Mouse (Mus musculus): ENCODE measurements around the gene Srp72. TPM values are rescaled to one million over a fixed set of nuclear protein-coding genes. Genes with fewer than 3 reads are reported as not detected.
"Not testable (repeated sequence)": the region's sequence is repeated elsewhere in the genome, so short reads cannot be mapped to it uniquely, and the experiment has no call there.

Gene Srp72
- polyA plus RNA-seq, 1 experiment = 55.9 TPM

GRCm38 (mm10) chr5:76993174-76993814 is 18.8 kb downstream of the Srp72 start:
- Histone ChIP-seq H3K4me1 (ENCODE audit: control insufficient read depth, insufficient read depth, insufficient read length, low read length) (no peaks in the 10 kb centered on the region), H3K4me3 (ENCODE audit: insufficient read depth, low read depth, low read length) (no peak overlapping the region), H3K27ac (replicated peaks; ENCODE audit: low read depth, low read length) (no peak overlapping the region)

- Histone ChIP-seq H3K27ac (replicated peaks; ENCODE audit: low read depth, low read length) (no peak overlapping the region), H3K4me1 (ENCODE audit: control insufficient read depth, insufficient read depth, insufficient read length, low read length) (no peaks in the 10 kb centered on the region), H3K4me3 (ENCODE audit: insufficient read depth, low read depth, low read length) (no peak overlapping the region)
These were observed 23.9 kb downstream of the Srp72 start for GRCm38 (mm10) chr5:76998416-76998815.

GRCm38 (mm10) chr5:77001192-77001591 is 26.7 kb downstream of the Srp72 start:
- H3K4me1 ChIP-seq (ENCODE audit: control insufficient read depth, insufficient read depth, insufficient read length, low read length) = no peaks in the 10 kb centered on the region
- H3K4me3 ChIP-seq (ENCODE audit: insufficient read depth, low read depth, low read length) = no peak overlapping the region
- no peak overlapping the region for H3K27ac ChIP-seq (replicated peaks; ENCODE audit: low read depth, low read length)

- H3K4me3 ChIP-seq (ENCODE audit: insufficient read depth, low read depth, low read length) = no peak within 1 kb of the TSS
- H3K27ac ChIP-seq (replicated peaks; ENCODE audit: low read depth, low read length) = no peak within 1 kb of the TSS
- no peaks in the 10 kb centered on the region for H3K4me1 ChIP-seq (ENCODE audit: control insufficient read depth, insufficient read depth, insufficient read length, low read length)
These were observed 29.8 kb downstream of the Srp72 start, which contains the start of gene Arl9 for GRCm38 (mm10) chr5:77004051-77004821. TSS of gene Arl9 (plus strand) at chr5:77004055.

GRCm38 (mm10) chr5:77010352-77010751 is 35.9 kb downstream of the Srp72 start:
- no peak overlapping the region for H3K4me3 ChIP-seq (ENCODE audit: insufficient read depth, low read depth, low read length)
- H3K4me1 ChIP-seq (ENCODE audit: control insufficient read depth, insufficient read depth, insufficient read length, low read length) = no peaks in the 10 kb centered on the region
- no peak overlapping the region for H3K27ac ChIP-seq (replicated peaks; ENCODE audit: low read depth, low read length)

- H3K27ac ChIP-seq (replicated peaks; ENCODE audit: low read depth, low read length) = no peak overlapping the region
- no peak overlapping the region for H3K4me3 ChIP-seq (ENCODE audit: insufficient read depth, low read depth, low read length)
- H3K4me1 ChIP-seq (ENCODE audit: control insufficient read depth, insufficient read depth, insufficient read length, low read length) = no peaks in the 10 kb centered on the region
These were observed 36.6 kb downstream of the Srp72 start for GRCm38 (mm10) chr5:77011082-77011481.

GRCm38 (mm10) chr5:77013171-77013570 is 38.7 kb downstream of the Srp72 start:
- Histone ChIP-seq H3K4me1 (ENCODE audit: control insufficient read depth, insufficient read depth, insufficient read length, low read length) (no peaks in the 10 kb centered on the region), H3K27ac (replicated peaks; ENCODE audit: low read depth, low read length) (no peak overlapping the region)

GRCm38 (mm10) chr5:77015544-77016482 is 41.3 kb downstream of the Srp72 start, which contains the start of gene Thegl:
TSS of gene Thegl (plus strand) at chr5:77016023.
- Histone ChIP-seq H3K27ac (replicated peaks; ENCODE audit: low read depth, low read length) (no peak within 1 kb of the TSS), H3K4me1 (ENCODE audit: control insufficient read depth, insufficient read depth, insufficient read length, low read length) (no peaks in the 10 kb centered on the region), H3K4me3 (ENCODE audit: insufficient read depth, low read depth, low read length) (peak within 1 kb of the TSS; percentile 48)

More at GRCm38 (mm10) chr5:77013171-77013570, 38.7 kb downstream of the Srp72 start:
- no peak overlapping the region for H3K4me3 ChIP-seq (ENCODE audit: insufficient read depth, low read depth, low read length)

GRCm38 (mm10) chr5:77028034-77028433 is 53.6 kb downstream of the Srp72 start:
- no peaks in the 10 kb centered on the region for H3K4me1 ChIP-seq (ENCODE audit: control insufficient read depth, insufficient read depth, insufficient read length, low read length)
- H3K27ac ChIP-seq (replicated peaks; ENCODE audit: low read depth, low read length) = no peak overlapping the region
- H3K4me3 ChIP-seq (ENCODE audit: insufficient read depth, low read depth, low read length) = no peak overlapping the region

GRCm38 (mm10) chr5:77029735-77030134 is 55.3 kb downstream of the Srp72 start:
- H3K27ac ChIP-seq (replicated peaks; ENCODE audit: low read depth, low read length) = no peak overlapping the region
- H3K4me3 ChIP-seq (ENCODE audit: insufficient read depth, low read depth, low read length) = no peak overlapping the region
- H3K4me1 ChIP-seq (ENCODE audit: control insufficient read depth, insufficient read depth, insufficient read length, low read length) = no peaks in the 10 kb centered on the region

- not testable (repeated sequence) for H3K4me3 ChIP-seq (ENCODE audit: insufficient read depth, low read depth, low read length); H3K27ac ChIP-seq (replicated peaks; ENCODE audit: low read depth, low read length); H3K4me1 ChIP-seq (ENCODE audit: control insufficient read depth, insufficient read depth, insufficient read length, low read length)
These were observed 60.6 kb downstream of the Srp72 start for GRCm38 (mm10) chr5:77035101-77035500.

GRCm38 (mm10) chr5:77038451-77038850 is 64.0 kb downstream of the Srp72 start:
- Histone ChIP-seq H3K4me3 (ENCODE audit: insufficient read depth, low read depth, low read length) (peak overlapping the region; percentile 17; the same call in 1 of the 2 replicates), H3K27ac (replicated peaks; ENCODE audit: low read depth, low read length) (no peak overlapping the region), H3K4me1 (ENCODE audit: control insufficient read depth, insufficient read depth, insufficient read length, low read length) (no peaks in the 10 kb centered on the region)

GRCm38 (mm10) chr5:77039391-77039790 is 64.9 kb downstream of the Srp72 start:
- Histone ChIP-seq H3K27ac (replicated peaks; ENCODE audit: low read depth, low read length) (no peak overlapping the region), H3K4me1 (ENCODE audit: control insufficient read depth, insufficient read depth, insufficient read length, low read length) (no peaks in the 10 kb centered on the region), H3K4me3 (ENCODE audit: insufficient read depth, low read depth, low read length) (no peak overlapping the region)

GRCm38 (mm10) chr5:77044362-77044761 is 69.9 kb downstream of the Srp72 start:
- Histone ChIP-seq H3K4me1 (ENCODE audit: control insufficient read depth, insufficient read depth, insufficient read length, low read length) (no peaks in the 10 kb centered on the region), H3K27ac (replicated peaks; ENCODE audit: low read depth, low read length) (no peak overlapping the region), H3K4me3 (ENCODE audit: insufficient read depth, low read depth, low read length) (no peak overlapping the region)
